Mouse (Mus musculus): ENCODE data around the gene Anks1.

The Anks1 gene

GRCm38 (mm10) chr17:27908888-27909621, at the start of gene Anks1:
Gene Anks1, plus strand, starts transcription at chr17:27909306.
- DNase-seq, result peak; percentile 76 to 94

- DNase-seq, result no peak
Observed at GRCm38 (mm10) chr17:27865461-27865860, 43.6 kb upstream of the Anks1 start.

GRCm38 (mm10) chr17:27866737-27867136, 42.4 kb upstream of the Anks1 start:
- no peak for DNase-seq

GRCm38 (mm10) chr17:27871851-27872250, 37.3 kb upstream of the Anks1 start:
- peak; percentile 62 to 76 for DNase-seq

- DNase-seq, result no peak
Observed at GRCm38 (mm10) chr17:27873583-27873982, 35.5 kb upstream of the Anks1 start.

GRCm38 (mm10) chr17:27874510-27874909, 34.6 kb upstream of the Anks1 start:
- DNase-seq, result no peak

GRCm38 (mm10) chr17:27881518-27881917, 27.6 kb upstream of the Anks1 start:
- DNase-seq, result peak; percentile 14 to 22

GRCm38 (mm10) chr17:27883129-27883528, 26.0 kb upstream of the Anks1 start:
- DNase-seq, result no peak

GRCm38 (mm10) chr17:27883994-27884393, 25.1 kb upstream of the Anks1 start:
- no peak for DNase-seq

- peak; percentile 23 to 28 for DNase-seq
Observed at GRCm38 (mm10) chr17:27886499-27887210, 22.5 kb upstream of the Anks1 start.

GRCm38 (mm10) chr17:27907512-27908205, 1.4 kb upstream of the Anks1 start:
- peak; percentile 92 to 98 for DNase-seq

- no peak for DNase-seq
Observed at GRCm38 (mm10) chr17:27908206-27908887, 759 bp upstream of the Anks1 start.

GRCm38 (mm10) chr17:27909622-27910500, 755 bp downstream of the Anks1 start, which contains the start of gene Taf11:
Gene Taf11, minus strand, starts transcription at chr17:27909844.
- DNase-seq, result peak; percentile 78 to 84

GRCm38 (mm10) chr17:27911371-27911770, 2.3 kb downstream of the Anks1 start:
- no peak for DNase-seq

GRCm38 (mm10) chr17:27914742-27915141, 5.6 kb downstream of the Anks1 start:
- DNase-seq, result no peak

GRCm38 (mm10) chr17:27916366-27916765, 7.3 kb downstream of the Anks1 start:
- DNase-seq, result no peak

- no peak for DNase-seq
Observed at GRCm38 (mm10) chr17:27920676-27921075, 11.6 kb downstream of the Anks1 start.

- DNase-seq, result no peak
Observed at GRCm38 (mm10) chr17:27922174-27922712, 13.1 kb downstream of the Anks1 start.

GRCm38 (mm10) chr17:27925054-27925453, 15.9 kb downstream of the Anks1 start:
- no peak for DNase-seq

- DNase-seq, result no peak
Observed at GRCm38 (mm10) chr17:27925504-27925903, 16.4 kb downstream of the Anks1 start.

GRCm38 (mm10) chr17:27930291-27930690, 21.2 kb downstream of the Anks1 start:
- DNase-seq, result no peak

GRCm38 (mm10) chr17:27931826-27932225, 22.7 kb downstream of the Anks1 start:
- no peak for DNase-seq

All from cerebellum, adult 18-20 months (tissue).